Mouse (Mus musculus): Measurements from ENCODE around the gene Selenbp1.

GRCm38 (mm10) chr3:94972552-94972951 lies 39.7 kb downstream of the Selenbp1 start:
- TF ChIP-seq POLR2A (IDR thresholded peaks at IDR 0.05; ENCODE audit: control insufficient read depth, low read depth, low read length) (no peak), CTCF (IDR thresholded peaks at IDR 0.05; ENCODE audit: control insufficient read depth, insufficient read depth, insufficient replicate concordance, low read depth, low read length) (no peak)

Data from testis, adult 2 months (tissue).